Mouse (Mus musculus) NIH3T3 (cell line): ENCODE results near the gene Nccrp1.
"Not testable (repeated sequence)": the region's sequence is repeated elsewhere in the genome, so short reads cannot be mapped to it uniquely, and the experiment has no call there.

Experiments
- DNase-seq: peaks from one replicate; pipeline ENCODE4 v3.0.0-alpha.2; 2012; ENCODE audit warnings: low read depth

Nccrp1 gene

GRCm38 (mm10) chr7:28570291-28570981 lies 23.4 kb upstream of the Nccrp1 start:
- peak; percentile 14 for DNase-seq

GRCm38 (mm10) chr7:28568253-28568652 lies 21.2 kb upstream of the Nccrp1 start:
- peak; percentile 85 for DNase-seq

GRCm38 (mm10) chr7:28567539-28567938 lies 20.5 kb upstream of the Nccrp1 start:
- DNase-seq, result no peak

- DNase-seq, result no peak
These were observed 18.4 kb upstream of the Nccrp1 start for GRCm38 (mm10) chr7:28565407-28565806.

GRCm38 (mm10) chr7:28562951-28563350 lies 15.9 kb upstream of the Nccrp1 start:
- no peak for DNase-seq

GRCm38 (mm10) chr7:28562371-28562770 lies 15.3 kb upstream of the Nccrp1 start:
- DNase-seq, result no peak

GRCm38 (mm10) chr7:28561967-28562366 lies 14.9 kb upstream of the Nccrp1 start:
- no peak for DNase-seq

GRCm38 (mm10) chr7:28560856-28561255 lies 13.8 kb upstream of the Nccrp1 start:
- DNase-seq, result no peak

- peak; percentile 85 for DNase-seq
These were observed 11.4 kb upstream of the Nccrp1 start for GRCm38 (mm10) chr7:28558486-28558885.

- no peak for DNase-seq
These were observed 10.7 kb upstream of the Nccrp1 start for GRCm38 (mm10) chr7:28557708-28558107.

- no peak for DNase-seq
These were observed 10.0 kb upstream of the Nccrp1 start for GRCm38 (mm10) chr7:28557069-28557468.

GRCm38 (mm10) chr7:28555939-28556535 lies 9.0 kb upstream of the Nccrp1 start:
- no peak for DNase-seq

GRCm38 (mm10) chr7:28553076-28553475 lies 6.0 kb upstream of the Nccrp1 start:
- no peak for DNase-seq

GRCm38 (mm10) chr7:28547628-28548027 lies 574 bp upstream of the Nccrp1 start:
- DNase-seq, result no peak

- DNase-seq, result no peak
These were observed 405 bp downstream of the Nccrp1 start for GRCm38 (mm10) chr7:28546649-28547048.

- no peak for DNase-seq
These were observed 1.2 kb downstream of the Nccrp1 start for GRCm38 (mm10) chr7:28545891-28546210.

- DNase-seq, result peak; percentile 51
These were observed 1.8 kb downstream of the Nccrp1 start for GRCm38 (mm10) chr7:28545048-28545890.

GRCm38 (mm10) chr7:28544051-28544601 lies 2.9 kb downstream of the Nccrp1 start:
- no peak for DNase-seq

- no peak for DNase-seq
These were observed 6.5 kb downstream of the Nccrp1 start, which contains the start of gene Sycn for GRCm38 (mm10) chr7:28540526-28540925. Gene Sycn (plus strand): TSS chr7:28540885.

- not testable (repeated sequence) for DNase-seq
These were observed 8.2 kb downstream of the Nccrp1 start for GRCm38 (mm10) chr7:28538886-28539285.

- no peak for DNase-seq
These were observed 15.0 kb downstream of the Nccrp1 start for GRCm38 (mm10) chr7:28532005-28532404.

- peak; percentile 79 for DNase-seq
These were observed 18.9 kb downstream of the Nccrp1 start for GRCm38 (mm10) chr7:28527922-28528719.
